Mouse (Mus musculus): ENCODE data around the gene Kri1. TPM values are rescaled to one million over a fixed set of nuclear protein-coding genes. Genes with fewer than 3 reads are reported as not detected.

Kri1 gene
- total RNA-seq, 2 experiments from 2014 or later, result 11.0 to 12.6 TPM

DNA sequence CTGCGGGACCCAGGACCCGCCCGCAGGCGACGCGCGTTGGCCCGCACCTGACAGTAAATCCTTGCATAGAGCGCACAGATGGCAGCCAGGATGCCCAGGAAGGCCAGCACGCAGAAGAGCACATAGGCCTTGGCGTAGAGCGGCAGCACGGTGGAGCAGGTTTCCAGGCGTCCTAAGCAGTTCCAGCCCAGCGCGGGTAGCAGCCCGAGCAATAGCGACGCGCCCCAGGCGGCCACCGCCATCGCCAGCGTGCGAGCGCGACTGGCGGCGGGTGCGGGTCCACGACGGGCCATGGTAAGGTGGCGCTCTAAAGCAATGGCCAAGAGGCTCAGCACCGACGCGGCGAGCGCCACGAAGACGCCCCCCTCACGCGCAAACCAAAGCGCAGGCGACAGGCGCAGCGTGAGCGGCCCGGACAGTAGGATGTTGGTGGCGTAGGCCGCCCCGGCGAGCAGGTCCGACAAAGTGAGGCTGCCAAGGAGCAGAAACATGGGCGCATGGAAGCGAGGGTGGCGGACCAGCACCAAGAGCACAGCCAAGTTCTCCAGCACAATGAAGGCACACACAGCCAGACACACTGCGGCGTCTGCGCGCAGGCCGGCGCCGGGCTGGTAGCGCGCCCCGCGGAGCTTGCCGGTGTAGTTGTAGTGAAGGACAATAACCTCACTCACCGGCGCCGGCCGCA is 43.2 kb downstream of the Kri1 start:
- TF ChIP-seq CTCF (IDR thresholded peaks at IDR 0.05), result no peak
- Histone ChIP-seq H3K4me3 (peak overlapping the region; percentile 73), H3K27ac (no peak overlapping the region)
- intact Hi-C loops (cut with DNase I), result no loop called here
- peak; percentile 49 for DNase-seq

DNA sequence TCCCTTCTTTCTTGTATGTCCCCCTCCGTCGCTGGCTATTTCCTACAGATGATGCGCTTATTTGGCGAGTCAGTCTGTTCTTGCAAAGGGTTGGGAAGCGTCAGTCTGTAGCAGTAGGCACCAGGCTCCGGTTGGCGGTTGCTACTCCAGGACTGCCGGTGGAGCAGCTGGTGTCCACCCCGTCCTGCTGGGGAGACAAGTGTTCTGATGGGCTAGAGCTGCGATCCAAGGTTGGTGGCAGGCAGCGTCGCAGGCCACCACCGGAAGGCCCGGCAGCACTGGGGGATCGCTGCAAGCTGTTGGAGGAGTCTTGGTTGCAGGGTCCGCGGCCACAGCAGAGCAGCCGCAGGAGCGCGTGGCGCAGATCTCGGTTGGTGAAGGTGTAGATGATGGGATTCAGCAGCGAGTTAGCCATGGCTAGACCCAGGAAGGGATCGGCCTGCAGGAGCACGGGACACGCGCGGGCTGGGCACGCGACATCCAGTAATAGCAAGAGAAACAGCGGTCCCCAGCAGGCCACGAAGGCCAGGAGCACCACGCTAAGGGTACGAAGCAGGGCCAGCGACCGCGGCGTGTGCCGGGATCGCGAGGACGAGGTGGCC is 43.8 kb downstream of the Kri1 start:
- TF ChIP-seq CTCF (IDR thresholded peaks at IDR 0.05), result no peak
- no peak for DNase-seq
- H3K27ac ChIP-seq, result no peak overlapping the region
- intact Hi-C loops (cut with DNase I), result no loop called here
- peak overlapping the region; percentile 73 for H3K4me3 ChIP-seq

DNA sequence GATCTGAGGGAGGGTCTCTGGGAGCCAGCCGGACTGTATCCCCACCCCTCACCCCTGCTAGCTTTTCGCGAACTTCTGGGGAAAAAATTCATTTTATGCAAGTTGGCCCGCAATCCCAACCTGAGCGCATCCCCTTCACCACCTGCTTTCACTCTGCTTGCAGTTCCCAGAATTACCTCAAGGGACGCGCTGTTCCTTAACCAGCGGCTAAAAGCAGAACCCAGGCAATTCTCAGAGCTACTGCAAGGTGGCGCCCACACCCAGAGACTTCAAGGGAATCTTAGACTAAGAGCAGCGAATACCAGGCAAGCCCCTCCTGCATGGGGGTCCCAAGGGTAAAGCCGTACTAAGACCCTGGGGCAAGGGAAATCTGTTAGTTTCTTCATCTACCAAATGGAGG is 46.4 kb downstream of the Kri1 start:
- TF ChIP-seq CTCF (IDR thresholded peaks at IDR 0.05), result peak; percentile 93
- intact Hi-C loops (cut with DNase I), result no loop called here
- no peak overlapping the region for H3K27ac ChIP-seq
- H3K4me3 ChIP-seq, result no peak overlapping the region
- DNase-seq, result peak; percentile 79

DNA sequence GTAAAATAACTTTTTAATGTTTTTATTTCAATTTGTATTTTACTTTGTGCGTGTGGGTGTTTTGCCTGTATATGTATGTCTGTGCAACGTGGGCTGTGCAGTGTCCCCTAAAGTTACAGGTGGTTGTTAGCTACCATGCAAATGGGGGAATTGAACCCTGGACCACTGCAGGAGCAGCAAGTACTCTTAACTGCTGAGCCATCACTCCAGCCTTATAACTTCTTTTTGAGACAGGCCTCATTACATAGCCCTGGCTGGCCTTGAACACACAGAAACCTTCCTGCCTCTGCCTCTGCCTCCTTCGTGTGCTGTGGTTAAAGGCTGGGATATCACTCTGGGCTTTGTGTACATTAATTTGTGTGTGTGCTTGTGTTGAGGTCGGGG is 48.3 kb downstream of the Kri1 start:
- TF ChIP-seq CTCF (IDR thresholded peaks at IDR 0.05), result no peak
- intact Hi-C loops (cut with DNase I), result loop anchor here (2.0 kb wide), 1 partner anchor 25 kb away; the partner anchor contains the start of gene Atg4d

DNA sequence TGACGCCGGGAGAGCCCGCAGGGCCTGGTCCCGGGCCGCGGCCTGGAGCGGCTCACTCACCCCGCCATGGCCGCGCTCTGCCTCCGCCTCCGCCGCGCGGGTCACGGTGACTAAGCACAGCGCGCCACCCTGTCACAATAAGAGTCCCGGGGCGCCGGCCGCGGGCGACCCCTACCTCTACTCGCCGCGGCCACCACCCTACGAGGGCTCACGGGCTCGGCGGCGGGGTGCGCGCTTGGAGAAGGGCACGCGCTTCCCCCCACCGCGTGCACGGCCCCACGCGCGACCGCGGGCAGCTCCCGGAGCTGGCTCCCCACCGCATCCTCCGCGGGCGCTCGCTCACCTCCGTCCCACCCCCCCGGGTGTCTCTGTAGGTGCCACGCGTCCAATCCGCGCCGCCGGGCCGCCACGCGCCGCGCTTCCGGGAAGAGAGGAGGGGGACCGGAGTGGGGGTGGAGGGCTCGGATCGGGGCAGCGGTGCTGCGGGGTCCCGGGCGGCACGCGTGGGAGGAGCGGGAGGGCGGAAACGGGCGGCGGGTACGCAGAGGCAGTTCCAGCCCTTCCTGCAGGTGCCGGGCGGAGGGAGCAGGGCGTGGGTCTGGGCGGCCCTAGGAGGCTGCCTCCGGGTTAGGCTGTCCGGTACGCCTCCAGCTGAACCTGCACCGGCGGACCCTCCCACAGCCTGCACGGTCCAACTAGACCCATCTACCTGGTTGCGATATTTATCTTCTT is 48.9 kb downstream of the Kri1 start, which contains the start of gene Keap1:
Gene Keap1 (minus strand): TSS at position 629 of the 732 bp plus-strand sequence.
- no peak; the same call in 1 of the 2 replicates for TF ChIP-seq CTCF (IDR thresholded peaks at IDR 0.05)
- peak; percentile 91 for DNase-seq
- H3K27ac ChIP-seq, result peak within 1 kb of the TSS; percentile 98
- peak within 1 kb of the TSS; percentile 84 for H3K4me3 ChIP-seq
- intact Hi-C loops (cut with DNase I), result loop anchor here (2.0 kb wide), 1 partner anchor 26 kb away; the partner anchor contains the start of gene Atg4d

More for the DNA sequence above, 48.3 kb downstream of the Kri1 start:
- Histone ChIP-seq H3K4me3 (peak overlapping the region; percentile 84), H3K27ac (peak overlapping the region; percentile 98)
- DNase-seq, result no peak

DNA sequence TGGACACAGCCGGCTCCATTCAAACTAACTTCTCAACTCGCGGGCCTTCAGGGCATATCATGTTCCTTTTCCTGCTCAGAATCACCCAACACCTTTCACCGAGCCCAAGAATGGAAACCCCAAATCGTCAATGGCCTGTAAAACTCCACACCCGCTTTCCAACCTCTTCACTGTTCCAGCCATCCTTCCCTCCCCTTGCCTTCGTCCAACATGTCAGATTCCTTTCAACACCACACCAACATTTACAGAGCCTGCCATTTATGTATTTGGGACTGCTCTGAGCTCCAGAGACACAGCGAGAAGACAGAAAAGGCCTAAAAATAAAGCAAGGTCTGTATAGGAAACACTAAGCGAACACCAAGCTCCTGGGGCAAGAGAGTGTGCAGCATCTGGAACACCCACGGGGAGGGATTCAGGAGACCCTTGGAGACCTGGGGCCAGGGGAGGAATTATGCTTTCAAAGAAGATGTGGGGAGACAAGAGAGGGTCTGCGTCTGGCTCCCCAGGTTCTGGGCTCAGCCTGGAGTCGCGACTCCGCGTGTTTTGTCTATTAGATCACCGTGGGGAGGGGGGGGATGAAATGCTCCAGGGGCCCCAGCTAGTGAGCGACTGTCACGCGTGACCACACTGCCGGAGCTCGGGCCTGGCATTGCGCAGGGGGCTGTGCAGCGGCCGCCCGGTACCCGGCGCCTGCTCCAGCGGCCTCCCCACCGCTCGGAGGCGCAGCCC is 49.6 kb downstream of the Kri1 start:
- Histone ChIP-seq H3K27ac (peak overlapping the region; percentile 98), H3K4me3 (peak overlapping the region; percentile 84)
- intact Hi-C loops (cut with DNase I), result loop anchor here (2.0 kb wide), 1 partner anchor 27 kb away; the partner anchor contains the start of gene Atg4d
- TF ChIP-seq CTCF (IDR thresholded peaks at IDR 0.05), result no peak
- no peak for DNase-seq

DNA sequence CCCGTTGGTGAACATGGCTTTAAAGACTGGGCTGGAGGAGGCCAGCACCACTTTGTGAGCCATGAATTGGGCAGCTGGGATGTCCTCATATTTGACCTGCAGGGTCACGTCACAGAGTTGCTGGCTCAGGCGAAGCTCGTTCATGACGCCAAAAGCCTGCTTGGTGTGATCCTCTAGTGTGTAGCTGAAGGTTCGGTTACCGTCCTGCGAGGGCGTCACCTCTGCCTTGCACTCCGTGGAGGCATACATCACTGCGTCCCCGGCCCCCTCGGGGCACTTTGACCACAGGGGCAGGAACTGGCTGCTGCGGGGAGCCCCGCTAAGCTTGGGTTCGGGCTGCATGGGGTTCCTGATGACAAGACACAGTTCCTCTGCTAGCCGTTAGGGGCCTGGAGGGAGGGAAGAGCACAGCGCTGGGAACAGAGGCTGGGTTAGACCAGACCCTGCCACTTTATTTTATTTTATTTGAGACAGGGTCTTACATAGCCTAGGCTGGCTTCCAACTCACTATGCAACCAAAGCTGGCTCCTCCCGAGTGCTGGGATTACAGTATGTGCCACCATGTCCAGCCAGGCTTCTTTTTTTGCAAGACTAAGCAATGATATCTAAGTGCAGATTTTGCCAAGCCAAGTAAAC is 50.3 kb downstream of the Kri1 start:
- peak; percentile 56 for DNase-seq
- Histone ChIP-seq H3K27ac (peak overlapping the region; percentile 98), H3K4me3 (peak overlapping the region; percentile 84)
- intact Hi-C loops (cut with DNase I), result loop anchor here (2.0 kb wide), 1 partner anchor 27 kb away; the partner anchor contains the start of gene Atg4d
- TF ChIP-seq CTCF (IDR thresholded peaks at IDR 0.05), result peak; percentile 44

DNA sequence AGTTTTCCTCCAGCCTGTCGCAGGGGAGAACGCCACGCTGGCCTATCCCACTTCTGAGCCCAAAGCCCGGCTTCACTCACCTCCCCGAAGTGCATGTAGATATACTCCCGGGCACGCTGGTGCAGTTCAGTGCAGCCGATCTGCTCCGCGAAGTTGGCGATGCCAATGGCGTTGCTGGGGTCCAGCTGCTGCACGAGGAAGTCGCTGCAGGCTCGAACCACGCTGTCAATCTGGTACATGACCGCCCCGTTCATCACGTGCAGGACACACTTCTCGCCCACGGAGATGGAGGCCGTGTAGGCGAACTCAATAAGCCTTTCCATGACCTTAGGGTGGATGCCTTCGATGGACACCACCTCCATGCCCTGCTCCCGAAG is 50.8 kb downstream of the Kri1 start:
- Histone ChIP-seq H3K27ac (peak overlapping the region; percentile 98), H3K4me3 (peak overlapping the region; percentile 84)
- DNase-seq, result no peak
- no peak for TF ChIP-seq CTCF (IDR thresholded peaks at IDR 0.05)
- intact Hi-C loops (cut with DNase I), result no loop called here

DNA sequence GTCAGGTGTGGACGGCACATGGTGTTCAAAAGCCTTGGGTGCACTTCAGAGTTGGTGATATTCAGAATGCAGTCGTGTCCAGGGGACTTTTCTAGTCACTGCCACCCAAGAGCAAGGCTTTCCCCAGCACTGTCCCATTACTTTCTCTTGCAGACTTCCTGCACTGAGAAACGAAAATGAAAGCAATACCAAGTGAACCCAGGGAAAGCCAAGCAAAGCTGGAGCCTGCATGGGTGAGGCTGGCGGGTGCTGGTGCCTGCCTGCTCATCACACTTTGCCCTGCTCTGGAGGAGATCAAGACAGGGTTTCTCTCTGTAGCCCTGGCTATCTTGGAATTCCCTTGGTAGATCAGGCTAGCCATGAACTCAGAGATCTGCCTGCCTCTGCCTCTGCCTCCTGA is 52.4 kb downstream of the Kri1 start:
- intact Hi-C loops (cut with DNase I), result no loop called here
- no peak for DNase-seq
- no peak for TF ChIP-seq CTCF (IDR thresholded peaks at IDR 0.05)
- Histone ChIP-seq H3K4me3 (peak overlapping the region; percentile 26), H3K27ac (peak overlapping the region; percentile 38; the same call in 1 of the 2 replicates)

DNA sequence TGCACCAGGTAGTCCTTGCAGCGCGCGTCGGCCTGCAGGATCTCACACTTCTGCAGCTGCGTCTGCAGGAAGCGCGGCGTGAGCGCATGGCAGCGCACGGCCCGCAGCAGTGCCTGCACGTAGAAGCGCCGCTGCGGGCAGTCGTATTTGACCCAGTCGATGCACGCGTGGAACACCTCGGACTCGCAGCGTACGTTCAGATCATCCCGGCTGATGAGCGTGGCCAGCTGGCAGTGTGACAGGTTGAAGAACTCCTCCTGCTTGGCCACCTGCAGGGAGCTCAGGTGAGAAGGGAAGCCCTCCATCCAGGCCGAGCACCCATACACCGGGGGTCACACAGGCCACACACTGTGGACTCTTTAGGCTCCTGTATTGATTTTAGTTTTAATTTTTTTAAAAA is 54.0 kb downstream of the Kri1 start:
- no peak for DNase-seq
- no peak for TF ChIP-seq CTCF (IDR thresholded peaks at IDR 0.05)
- intact Hi-C loops (cut with DNase I), result no loop called here
- no peak overlapping the region for H3K27ac ChIP-seq
- no peak overlapping the region for H3K4me3 ChIP-seq

DNA sequence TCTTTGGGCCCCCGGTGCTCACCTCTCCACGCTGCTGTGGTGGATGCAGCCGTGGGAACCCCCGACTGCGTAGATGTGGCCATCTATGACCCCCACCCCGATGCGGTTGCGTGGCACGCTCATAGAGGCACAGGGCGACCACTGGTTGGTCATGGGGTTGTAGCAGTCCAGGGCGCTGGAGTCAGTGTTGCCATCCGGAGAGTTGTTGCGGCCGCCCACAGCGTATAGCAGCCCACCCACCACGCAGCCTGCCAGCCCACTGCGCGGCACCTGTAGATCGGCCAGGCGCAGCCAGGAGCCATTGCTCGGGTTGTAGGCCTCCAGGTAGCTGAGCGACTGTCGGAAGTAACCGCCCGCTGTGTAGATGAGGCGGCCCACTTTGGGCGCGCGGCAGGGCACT is 54.4 kb downstream of the Kri1 start:
- no peak for TF ChIP-seq CTCF (IDR thresholded peaks at IDR 0.05)
- intact Hi-C loops (cut with DNase I), result no loop called here
- Histone ChIP-seq H3K4me3 (no peak overlapping the region), H3K27ac (no peak overlapping the region)
- DNase-seq, result no peak

DNA sequence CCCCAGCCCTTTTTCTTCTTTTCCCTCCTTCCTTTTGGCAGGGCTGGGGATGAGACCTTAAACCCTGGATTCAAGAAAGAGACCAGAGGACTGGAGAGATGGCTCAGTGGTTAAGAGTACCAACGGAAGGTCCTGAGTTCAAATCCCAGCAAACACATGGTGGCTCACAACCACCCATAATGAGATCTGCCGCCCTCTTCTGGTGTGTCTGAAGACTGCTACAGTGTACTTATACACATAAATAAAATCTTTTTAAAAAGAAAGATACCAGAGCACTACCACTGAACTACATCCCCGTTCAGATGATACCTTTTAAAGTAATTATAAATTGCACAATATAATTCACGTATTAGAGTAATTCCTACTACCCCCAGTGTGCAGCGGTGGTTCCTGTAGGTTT is 54.9 kb downstream of the Kri1 start:
- DNase-seq, result no peak
- intact Hi-C loops (cut with DNase I), result no loop called here
- TF ChIP-seq CTCF (IDR thresholded peaks at IDR 0.05), result peak; percentile 22; the same call in 1 of the 2 replicates

More for the DNA sequence above, 54.9 kb downstream of the Kri1 start:
- H3K27ac ChIP-seq, result no peak overlapping the region
- no peak overlapping the region for H3K4me3 ChIP-seq
